In the genomic region with DNA sequence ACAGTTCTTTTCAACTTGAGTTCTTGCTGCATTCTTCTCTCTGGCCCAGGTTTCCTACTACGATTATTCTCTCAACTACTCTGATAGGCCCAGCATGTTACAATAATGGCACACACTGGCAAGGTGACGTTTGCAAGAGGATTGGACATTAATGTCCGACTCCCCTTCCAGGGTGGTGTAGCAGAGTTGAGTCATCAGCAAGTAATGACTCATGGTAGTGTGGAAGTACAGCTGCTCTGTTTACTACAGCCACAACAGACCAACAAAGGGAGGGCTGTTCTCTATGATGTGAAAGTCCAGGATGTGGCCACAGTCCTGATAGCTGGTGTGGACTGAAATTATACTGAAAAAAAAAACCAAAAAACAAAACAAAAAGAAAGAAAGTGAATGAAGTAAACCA, we compare ENCODE assay signal across 18 mouse cellular contexts. TPM values are rescaled to one million over a fixed set of nuclear protein-coding genes. Genes with fewer than 3 reads are reported as not detected.
A peak's percentile ranks its signal among the peaks of the same experiment; 100 is the strongest.
DNase-seq lines count a peak whose midpoint lies in the region; ATAC-seq lines count a peak whose summit lies in the region.
"Had no signal": no experiment of that assay in that cellular context is flagged by ENCODE, and none has a peak within 500 bp of the region (broad histone marks: within the 10 kb centered on the region; RNA-seq: fewer than 3 reads in every experiment).

No protein-coding gene starts in this region.

- no peaks in the 10 kb centered on the region for H3K27me3 ChIP-seq in megakaryocyte, embryonic 14.5 days (replicated peaks)
- H3K27me3 ChIP-seq: embryonic facial prominence, embryonic 13.5 days; forebrain, embryonic 15.5 days; hindbrain, embryonic 12.5 days; midbrain, embryonic 13.5 days had no signal

- H3K9me3 ChIP-seq in megakaryocyte, embryonic 14.5 days, result peaks cover 7% of the 10 kb centered on the region
- H3K9me3 ChIP-seq: hindbrain, embryonic 12.5 days; midbrain, embryonic 13.5 days had no signal

- H3K36me3 ChIP-seq in megakaryocyte, embryonic 14.5 days (replicated peaks; ENCODE audit: low read length), result peaks cover 91% of the 10 kb centered on the region

- H3K4me3 ChIP-seq in megakaryocyte, embryonic 14.5 days (replicated peaks), result peak overlapping the region; percentile 56
- H3K4me3 ChIP-seq: embryonic facial prominence, embryonic 13.5 days; forebrain, embryonic 15.5 days; hindbrain, embryonic 12.5 days; midbrain, embryonic 13.5 days had no signal

- ATAC-seq in megakaryocyte, adult 5-6 weeks (ENCODE audit: poor library complexity, severe bottlenecking), result no peak
- ATAC-seq: forebrain, embryonic 15.5 days; midbrain, embryonic 13.5 days had no signal

- peaks cover 33% of the 10 kb centered on the region for H3K4me1 ChIP-seq in megakaryocyte, embryonic 14.5 days
- H3K4me1 ChIP-seq: forebrain, embryonic 15.5 days; hindbrain, embryonic 12.5 days; midbrain, embryonic 13.5 days had no signal

- DNase-seq in adrenal gland, adult 8-10 months, result peak; percentile 5
- DNase-seq in adrenal gland, postnatal 10 days, result no peak
- peak; percentile 76 for DNase-seq in fibroblast of lung, adult 2 months (ENCODE audit: low read depth)
- DNase-seq in left cerebral cortex, postnatal 14 days (ENCODE audit: low spot score in 2 of 2), result no peak
- no peak for DNase-seq in c-Kit-positive CD71-positive TER-119-positive erythroid progenitor cells, embryonic 14.5 days (ENCODE audit: low spot score)
- DNase-seq: B cell, adult 2 months; cerebellum, adult 11 months; cerebellum, postnatal 10 days; gastrocnemius, postnatal 25 days; kidney, adult 9 months; kidney, postnatal 36 days; right cerebral cortex, postnatal 4 days had no signal

- intact Hi-C loops in left cerebral cortex, postnatal 14 days (cut with DNase I), result no loop called here

RNA-seq across cellular contexts. Expression of gene Efl1, which starts 16.2 kb away (rescaled TPM):
- 10 to 100 TPM; 17.3 to 25.8 (median 22.1) TPM for total RNA-seq in adrenal gland, adult 8-10 months (2022)
- total RNA-seq in adrenal gland, postnatal 10 days (2021), result 10 to 100 TPM; 18.7 to 19.7 TPM
- 0.61 and 3.8 TPM in 2 replicates for polyA plus RNA-seq in megakaryocyte, embryonic 14.5 days (2012; ENCODE audit: insufficient read depth, low replicate concordance)
- 12.8 and 14.7 TPM in 2 replicates for total RNA-seq in megakaryocyte, adult 5-6 weeks (2015)
- 11.8 and 13.3 TPM in 2 replicates for total RNA-seq in megakaryocyte, adult 5-6 weeks (2017)
- total RNA-seq in left cerebral cortex, postnatal 14 days (2021), result 10 to 100 TPM; 18.0 to 19.5 TPM

RNA-seq across cellular contexts. Expression of gene Saxo2, which starts 16.3 kb away (rescaled TPM):
- 1 to 10 TPM; 1.8 to 5.5 (median 3.3) TPM for total RNA-seq in adrenal gland, adult 8-10 months (2022)
- 1 to 10 TPM; 2.5 to 2.7 TPM for total RNA-seq in adrenal gland, postnatal 10 days (2021)
- 1.4 TPM in 1 of 2 replicates, not detected in the other for polyA plus RNA-seq in megakaryocyte, embryonic 14.5 days (2012; ENCODE audit: insufficient read depth, low replicate concordance)
- 0.73 TPM in 1 of 2 replicates, not detected in the other for total RNA-seq in megakaryocyte, adult 5-6 weeks (2015)
- 0.04 TPM in 1 of 2 replicates, not detected in the other for total RNA-seq in megakaryocyte, adult 5-6 weeks (2017)
- total RNA-seq in left cerebral cortex, postnatal 14 days (2021), result 10 to 100 TPM in 1 of 2 experiments, 1 to 10 TPM in 1; 9.8 to 16.5 TPM

Comparison
In these comparisons a context has a peak if more than half of its experiments do, and no peak if none do; other contexts are left out.
1. DNase-seq: peak in adrenal gland, adult 8-10 months (single experiment) and fibroblast of lung, adult 2 months (single experiment); none in adrenal gland, postnatal 10 days (single experiment), left cerebral cortex, postnatal 14 days (0 of 2) and c-Kit-positive CD71-positive TER-119-positive erythroid progenitor cells, embryonic 14.5 days (single experiment).